Mouse (Mus musculus) cerebellum, adult 2 months (tissue): ENCODE data around the gene Fgfr2. TPM values are rescaled to one million over a fixed set of nuclear protein-coding genes. Genes with fewer than 3 reads are reported as not detected.
A peak's percentile ranks its signal among the peaks of the same experiment; 100 is the strongest.

ENCODE experiments used
- DNase-seq, 2 experiments: peaks; one replicate each; pipeline ENCODE4 v3.0.0; 2021
- H3K27ac ChIP-seq: fragments of 200-500 bp; 2 replicates; pipeline ENCODE4 v1.5.1; 2012; ENCODE audit warnings: low read length, control low read depth, inconsistent platforms; ENCODE audit not compliant: insufficient read depth
- H3K27me3 ChIP-seq: fragments of 200-500 bp; 2 replicates; pipeline ENCODE4 v1.6.1; 2012; ENCODE audit warnings: inconsistent platforms, mild to moderate bottlenecking, low read length, moderate library complexity; ENCODE audit not compliant: control insufficient read depth, insufficient read depth
- H3K4me1 ChIP-seq: fragments of 200-500 bp; 2 replicates; pipeline ENCODE4 v1.6.1; 2011; ENCODE audit warnings: low read length; ENCODE audit not compliant: control insufficient read depth, insufficient read depth
- H3K4me3 ChIP-seq: fragments of 200-500 bp; replicated peaks from 2 replicates; pipeline ENCODE3; 2011; ENCODE audit warnings: mild to moderate bottlenecking, low read depth, low read length, control low read depth; ENCODE audit not compliant: insufficient read depth
- CTCF ChIP-seq: fragments of 200-500 bp; IDR thresholded peaks from 2 replicates; pipeline ENCODE4 v1.5.1; 2011; ENCODE audit warnings: low read depth, mild to moderate bottlenecking, control low read depth, low read length, moderate library complexity, borderline replicate concordance; ENCODE audit not compliant: insufficient read depth
- POLR2A ChIP-seq: fragments of 200-500 bp; IDR thresholded peaks from 2 replicates; pipeline ENCODE4 v1.6.1; 2011; ENCODE audit warnings: low read length, control low read depth, borderline replicate concordance; ENCODE audit not compliant: insufficient read depth
- WGBS: fragments of 180-500 bp; shearing (Covaris S2); methylation state at CpG from one replicate; pipeline ENCODE4 v1.1.7; 2018; 5-methylcytosine and 5-hydroxymethylcytosine counted together
- polyA plus RNA-seq: library from polyadenylated mRNA; depleted of rRNA; stranded (reverse); fragments of >200 nt; gene quantifications from 2 replicates; pipeline ENCODE4 v1.2.3, GENCODE M21; 2012

Gene Fgfr2
- polyA plus RNA-seq, 1 experiment, result 95.3 TPM

DNA sequence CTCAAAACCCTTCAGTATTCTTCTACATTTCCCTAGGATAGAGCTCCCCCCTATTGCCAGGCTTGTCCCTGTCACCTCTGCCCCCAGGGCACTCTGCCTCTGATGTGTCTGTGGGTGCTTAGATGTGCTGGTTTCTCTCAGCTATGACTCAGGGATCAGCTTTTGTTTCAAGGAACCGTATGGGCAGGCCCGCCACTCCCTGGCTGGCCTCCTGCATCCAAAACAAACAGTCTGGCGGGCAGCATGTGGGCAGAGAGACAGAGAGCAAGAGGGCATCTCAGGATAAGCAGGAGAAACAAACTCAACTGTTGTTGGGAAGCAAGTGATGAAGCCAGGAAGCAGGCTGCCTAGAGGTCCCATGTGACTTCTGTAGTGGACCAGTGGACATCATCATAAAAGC is 2267.5 kb downstream of the Fgfr2 start:
- 3% methylated on average over 3 of the region's 3 CpGs for WGBS

DNA sequence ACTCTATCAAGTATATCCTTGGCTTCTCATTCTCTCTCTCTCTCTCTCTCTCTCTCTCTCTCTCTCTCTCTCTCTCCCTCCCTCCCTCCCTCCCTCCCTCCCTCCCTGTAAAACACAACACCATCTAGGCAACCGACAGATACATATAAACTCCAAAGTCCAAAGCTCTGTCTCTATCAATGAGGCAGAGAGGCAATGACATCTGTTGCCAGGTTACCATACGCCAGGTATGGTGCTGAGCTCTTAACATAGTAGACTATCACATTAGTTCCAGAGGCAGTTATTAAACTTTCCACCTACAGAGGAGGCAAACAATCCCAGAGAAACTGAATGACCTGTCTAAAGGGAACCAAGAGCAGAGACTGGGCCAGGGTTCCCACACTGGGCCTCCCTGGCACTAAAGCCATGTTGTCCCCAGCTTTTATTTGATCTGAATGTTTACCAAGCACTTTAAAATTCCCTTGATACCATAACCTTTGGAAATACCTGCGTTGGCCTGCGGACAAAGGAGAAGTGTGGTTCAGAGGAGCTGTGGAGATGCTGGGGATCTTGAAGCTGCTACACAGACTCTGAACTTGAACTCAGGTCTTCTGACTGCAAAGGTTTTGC is 2268.4 kb downstream of the Fgfr2 start:
- no peak overlapping the region for H3K4me3 ChIP-seq
- DNase-seq, result no peak
- TF ChIP-seq POLR2A (no peak), CTCF (no peak)
- WGBS, result 90% methylated on average over 4 of the region's 4 CpGs
- no peaks in the 10 kb centered on the region for H3K27me3 ChIP-seq
- H3K27ac ChIP-seq, result no peak overlapping the region
- H3K4me1 ChIP-seq, result peaks cover 13% of the 10 kb centered on the region

More for the DNA sequence above, 2267.5 kb downstream of the Fgfr2 start:
- peak; percentile 74 to 81 for DNase-seq
- no peak overlapping the region for H3K4me3 ChIP-seq
- peaks cover 16% of the 10 kb centered on the region for H3K4me1 ChIP-seq
- no peaks in the 10 kb centered on the region for H3K27me3 ChIP-seq
- TF ChIP-seq POLR2A, result no peak
- TF ChIP-seq CTCF, result no peak
- H3K27ac ChIP-seq, result peak overlapping the region; percentile 31; the same call in 1 of the 2 replicates

GRCm38 (mm10) chr7:130847164-130847718 is 2275.9 kb downstream of the Fgfr2 start:
- Histone ChIP-seq H3K4me1 (no peaks in the 10 kb centered on the region), H3K27ac (no peak overlapping the region), H3K27me3 (no peaks in the 10 kb centered on the region), H3K4me3 (no peak overlapping the region)
- WGBS, result 90% methylated on average over 17 of the region's 17 CpGs
- no peak for DNase-seq
- TF ChIP-seq POLR2A, result no peak
- TF ChIP-seq CTCF, result no peak

DNA sequence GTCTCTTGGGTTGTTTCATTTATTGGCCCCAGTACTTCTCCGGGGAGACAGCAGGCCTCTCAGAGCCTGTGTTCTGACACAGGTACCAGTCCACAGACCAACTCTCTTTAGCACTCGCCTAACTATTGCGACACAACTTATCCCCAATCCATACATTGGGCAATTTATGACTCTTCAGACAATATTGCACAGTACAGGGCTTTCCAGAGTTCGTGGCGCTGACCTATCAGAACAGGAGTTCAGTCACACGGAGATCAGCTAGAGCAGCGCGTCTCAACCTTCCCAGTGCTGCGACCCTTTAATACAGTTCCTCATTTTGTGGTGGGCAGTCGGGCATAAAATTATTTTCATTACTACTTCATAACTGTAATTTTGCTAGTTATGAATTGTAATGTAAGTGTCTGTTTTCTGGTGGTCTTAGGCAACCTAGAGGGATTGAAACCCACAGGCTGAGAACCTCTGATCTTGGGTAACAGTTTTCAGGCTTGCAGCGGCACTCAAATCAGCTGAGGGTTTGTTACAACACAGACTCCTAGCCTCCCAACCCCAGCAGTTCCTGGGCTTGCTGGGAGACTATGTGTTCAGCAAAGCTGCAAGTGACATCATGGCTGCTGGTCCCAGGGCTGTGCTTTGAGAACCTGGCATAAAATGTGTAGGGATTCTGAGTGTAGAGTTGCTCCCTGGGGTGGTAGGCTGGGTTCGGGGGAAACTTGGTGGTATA is 2283.6 kb downstream of the Fgfr2 start:
- Histone ChIP-seq H3K4me3 (no peak overlapping the region), H3K27me3 (no peaks in the 10 kb centered on the region), H3K4me1 (peaks cover 29% of the 10 kb centered on the region), H3K27ac (no peak overlapping the region)
- no peak for TF ChIP-seq CTCF
- no peak for TF ChIP-seq POLR2A
- no peak for DNase-seq
- 96% methylated on average over 12 of the region's 12 CpGs for WGBS

- Histone ChIP-seq H3K27me3 (no peaks in the 10 kb centered on the region), H3K4me1 (peaks cover 29% of the 10 kb centered on the region), H3K4me3 (no peak overlapping the region), H3K27ac (peak overlapping the region; percentile 78; the same call in 1 of the 2 replicates)
- DNase-seq, result no peak
- TF ChIP-seq POLR2A (no peak), CTCF (no peak)
- 28% methylated on average over 3 of the region's 3 CpGs for WGBS
Observed at GRCm38 (mm10) chr7:130838658-130839025, 2284.5 kb downstream of the Fgfr2 start.

DNA sequence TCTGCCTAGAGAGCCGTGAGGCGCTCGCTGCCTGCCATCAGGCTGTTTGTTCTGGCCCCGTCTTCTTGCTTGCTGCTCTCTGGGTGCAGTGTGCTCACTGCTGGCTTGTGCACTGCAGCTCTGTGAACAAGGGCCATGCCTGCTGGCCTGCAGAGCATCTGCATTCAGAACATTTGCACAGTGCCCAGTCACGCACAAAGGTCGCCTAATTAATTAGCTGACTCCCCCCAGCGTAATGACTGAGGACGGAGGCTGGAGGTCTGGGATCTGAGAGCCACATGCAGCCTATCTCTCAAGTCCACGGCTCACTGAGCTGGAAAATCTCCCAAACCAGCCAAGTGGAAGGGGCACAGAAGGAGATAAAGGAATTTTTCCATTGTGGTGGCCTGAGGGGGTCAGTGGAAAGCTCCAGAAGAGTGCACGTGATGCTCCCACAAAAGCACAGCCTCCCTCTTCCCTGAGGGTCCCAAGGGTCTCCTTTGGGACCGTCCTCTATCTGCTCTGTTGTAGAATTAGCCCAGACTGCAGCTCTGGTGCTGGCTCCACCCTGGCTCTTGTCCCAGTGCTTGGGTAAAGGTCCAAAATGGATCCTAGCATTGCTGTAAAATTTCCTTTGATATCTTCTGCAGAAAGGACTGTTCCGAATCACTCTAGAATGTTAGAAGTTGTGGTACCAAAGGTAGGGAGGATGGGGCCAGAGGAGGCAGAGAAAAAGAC is 2285.1 kb downstream of the Fgfr2 start:
- Histone ChIP-seq H3K27me3 (no peaks in the 10 kb centered on the region), H3K27ac (peak overlapping the region; percentile 78), H3K4me3 (peak overlapping the region; percentile 31), H3K4me1 (peaks cover 29% of the 10 kb centered on the region)
- DNase-seq, result peak; percentile 87
- 3% methylated on average over 12 of the region's 12 CpGs for WGBS
- peak; percentile 7; the same call in 1 of the 2 replicates for TF ChIP-seq POLR2A
- no peak for TF ChIP-seq CTCF

GRCm38 (mm10) chr7:130836066-130836465 is 2287.1 kb downstream of the Fgfr2 start:
- no peaks in the 10 kb centered on the region for H3K27me3 ChIP-seq
- no peak overlapping the region for H3K27ac ChIP-seq
- no peak for DNase-seq
- 95% methylated on average over 9 of the region's 9 CpGs for WGBS
- no peak for TF ChIP-seq POLR2A
- no peak for TF ChIP-seq CTCF
- peaks cover 29% of the 10 kb centered on the region for H3K4me1 ChIP-seq
- no peak overlapping the region for H3K4me3 ChIP-seq
